Mouse (Mus musculus): Measurements from ENCODE around the gene Sdr39u1. TPM values are rescaled to one million over a fixed set of nuclear protein-coding genes. Genes with fewer than 3 reads are reported as not detected.

The Sdr39u1 gene
- total RNA-seq, 1 experiment: 8.2 TPM

DNA sequence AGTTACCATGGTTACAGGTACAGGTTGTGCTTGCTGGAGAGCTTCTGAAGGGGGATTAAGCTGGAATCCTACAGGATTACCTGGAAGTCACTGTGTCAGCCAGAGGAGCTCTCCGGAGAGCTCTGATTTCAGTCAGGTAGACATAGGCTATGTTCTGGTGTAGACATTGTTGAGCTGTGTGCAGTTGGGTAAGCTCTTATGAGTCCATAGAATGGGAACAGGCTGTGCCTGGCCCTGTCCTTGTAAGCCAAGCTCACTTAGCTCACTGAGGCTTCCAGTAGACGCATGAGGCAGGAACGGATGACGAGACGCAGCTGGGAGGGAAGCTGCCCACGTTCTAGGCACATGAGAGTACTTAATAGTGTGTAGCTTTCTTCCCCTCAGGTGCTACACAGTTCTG, 37.9 kb downstream of the Sdr39u1 start:
- Histone ChIP-seq H3K27ac (ENCODE audit: insufficient read depth, low read depth, low read length, poor library complexity, severe bottlenecking) (no peak overlapping the region), H3K4me3 (ENCODE audit: insufficient read depth in 1 of 2, low read depth in 1 of 2, low read length in 2 of 2, poor library complexity in 1 of 2, severe bottlenecking in 1 of 2) (no peak overlapping the region), H3K9me3 (ENCODE audit: control insufficient read depth, insufficient read depth, low read depth, low read length) (no peaks in the 10 kb centered on the region), H3K36me3 (ENCODE audit: control insufficient read depth, insufficient read depth, low read length, poor library complexity, severe bottlenecking) (peaks cover 17% of the 10 kb centered on the region), H3K9ac (ENCODE audit: insufficient read depth, low read depth, low read length, poor library complexity, severe bottlenecking) (no peak overlapping the region), H3K4me1 (ENCODE audit: control insufficient read depth in 2 of 2, insufficient read depth in 2 of 2, low read length in 2 of 2, poor library complexity in 1 of 2) (peaks cover 4 to 6% of the 10 kb centered on the region in 2 experiments; a peak in 2 of 4 replicates)
- TF ChIP-seq HCFC1 (IDR thresholded peaks at IDR 0.05; ENCODE audit: borderline replicate concordance, insufficient read depth, low read length) (no peak), MAFK (IDR thresholded peaks at IDR 0.05; ENCODE audit: insufficient read depth, low read depth, low read length) (no peak), ZC3H11A (IDR thresholded peaks at IDR 0.05; ENCODE audit: borderline replicate concordance, low read depth, low read length) (no peak), ZNF384 (IDR thresholded peaks at IDR 0.05; ENCODE audit: low read depth, low read length) (no peak), CHD2 (IDR thresholded peaks at IDR 0.05; ENCODE audit: low read depth, low read length) (no peak)
- in situ Hi-C loops (cut with MboI; ENCODE audit: low sequenced_read_pairs in 2 of 2, unreplicated experiment in 2 of 2): no loop called here
- DNase-seq (ENCODE audit: low read depth, low spot score): no peak

DNA sequence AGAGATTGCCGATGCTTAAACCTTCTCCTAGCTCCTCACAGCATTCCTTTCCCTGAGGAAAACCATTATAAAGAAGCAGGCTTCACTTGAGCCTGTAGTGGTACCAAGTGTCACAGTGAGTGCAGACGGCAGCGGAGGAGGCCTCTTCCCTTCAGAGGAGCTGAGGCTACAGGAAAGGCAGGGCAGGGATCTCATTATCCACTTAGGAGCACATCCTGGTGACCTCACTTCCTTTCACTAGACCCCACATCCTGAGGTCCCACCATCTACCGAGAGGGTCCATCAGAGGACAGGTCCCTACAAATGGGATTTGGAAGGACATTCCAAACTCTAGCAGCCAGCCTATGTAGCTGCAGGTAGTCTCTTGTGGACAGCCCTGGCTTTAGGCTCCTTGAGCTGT, 42.5 kb downstream of the Sdr39u1 start:
- Histone ChIP-seq H3K9me3 (ENCODE audit: control insufficient read depth, insufficient read depth, low read depth, low read length) (no peaks in the 10 kb centered on the region), H3K4me1 (ENCODE audit: control insufficient read depth in 2 of 2, insufficient read depth in 2 of 2, low read length in 2 of 2, poor library complexity in 1 of 2) (peaks cover 2 to 11% of the 10 kb centered on the region in 2 experiments; a peak in 3 of 4 replicates), H3K9ac (ENCODE audit: insufficient read depth, low read depth, low read length, poor library complexity, severe bottlenecking) (no peak overlapping the region), H3K27ac (ENCODE audit: insufficient read depth, low read depth, low read length, poor library complexity, severe bottlenecking) (no peak overlapping the region), H3K36me3 (ENCODE audit: control insufficient read depth, insufficient read depth, low read length, poor library complexity, severe bottlenecking) (no peaks in the 10 kb centered on the region), H3K4me3 (ENCODE audit: insufficient read depth in 1 of 2, low read depth in 1 of 2, low read length in 2 of 2, poor library complexity in 1 of 2, severe bottlenecking in 1 of 2) (no peak overlapping the region)
- no peak for DNase-seq (ENCODE audit: low read depth, low spot score)
- TF ChIP-seq MAFK (IDR thresholded peaks at IDR 0.05; ENCODE audit: insufficient read depth, low read depth, low read length): no peak
- TF ChIP-seq HCFC1 (IDR thresholded peaks at IDR 0.05; ENCODE audit: borderline replicate concordance, insufficient read depth, low read length): no peak
- no peak for TF ChIP-seq ZC3H11A (IDR thresholded peaks at IDR 0.05; ENCODE audit: borderline replicate concordance, low read depth, low read length)
- TF ChIP-seq CHD2 (IDR thresholded peaks at IDR 0.05; ENCODE audit: low read depth, low read length): no peak
- TF ChIP-seq ZNF384 (IDR thresholded peaks at IDR 0.05; ENCODE audit: low read depth, low read length): no peak
- in situ Hi-C loops (cut with MboI; ENCODE audit: low sequenced_read_pairs in 2 of 2, unreplicated experiment in 2 of 2): no loop called here

GRCm38 (mm10) chr14:55855101-55855561, 45.0 kb downstream of the Sdr39u1 start:
- Histone ChIP-seq H3K27ac (ENCODE audit: insufficient read depth, low read depth, low read length, poor library complexity, severe bottlenecking) (peak overlapping the region; percentile 3; the same call in 1 of the 2 replicates), H3K4me1 (ENCODE audit: control insufficient read depth in 2 of 2, insufficient read depth in 2 of 2, low read length in 2 of 2, poor library complexity in 1 of 2) (peaks cover 2 to 7% of the 10 kb centered on the region in 2 experiments; a peak in 2 of 4 replicates), H3K9ac (ENCODE audit: insufficient read depth, low read depth, low read length, poor library complexity, severe bottlenecking) (peak overlapping the region; percentile 50; the same call in 1 of the 2 replicates), H3K36me3 (ENCODE audit: control insufficient read depth, insufficient read depth, low read length, poor library complexity, severe bottlenecking) (no peaks in the 10 kb centered on the region), H3K4me3 (ENCODE audit: insufficient read depth in 1 of 2, low read depth in 1 of 2, low read length in 2 of 2, poor library complexity in 1 of 2, severe bottlenecking in 1 of 2) (peak overlapping the region; percentile 58 to 71), H3K9me3 (ENCODE audit: control insufficient read depth, insufficient read depth, low read depth, low read length) (no peaks in the 10 kb centered on the region; the same call in 1 of the 2 replicates)
- no peak for TF ChIP-seq HCFC1 (IDR thresholded peaks at IDR 0.05; ENCODE audit: borderline replicate concordance, insufficient read depth, low read length)
- TF ChIP-seq MAFK (IDR thresholded peaks at IDR 0.05; ENCODE audit: insufficient read depth, low read depth, low read length): peak; percentile 99
- in situ Hi-C loops (cut with MboI; ENCODE audit: low sequenced_read_pairs in 2 of 2, unreplicated experiment in 2 of 2): no loop called here
- no peak for DNase-seq (ENCODE audit: low read depth, low spot score)

GRCm38 (mm10) chr14:55854406-55855100, 45.5 kb downstream of the Sdr39u1 start:
- peak overlapping the region; percentile 58 to 71 for H3K4me3 ChIP-seq (ENCODE audit: insufficient read depth in 1 of 2, low read depth in 1 of 2, low read length in 2 of 2, poor library complexity in 1 of 2, severe bottlenecking in 1 of 2)
- in situ Hi-C loops (cut with MboI; ENCODE audit: low sequenced_read_pairs in 2 of 2, unreplicated experiment in 2 of 2): no loop called here
- DNase-seq (ENCODE audit: low read depth, low spot score): no peak
- peaks cover 2 to 7% of the 10 kb centered on the region in 2 experiments; a peak in 2 of 4 replicates for H3K4me1 ChIP-seq (ENCODE audit: control insufficient read depth in 2 of 2, insufficient read depth in 2 of 2, low read length in 2 of 2, poor library complexity in 1 of 2)
- no peaks in the 10 kb centered on the region; the same call in 1 of the 2 replicates for H3K9me3 ChIP-seq (ENCODE audit: control insufficient read depth, insufficient read depth, low read depth, low read length)
- TF ChIP-seq HCFC1 (IDR thresholded peaks at IDR 0.05; ENCODE audit: borderline replicate concordance, insufficient read depth, low read length) (no peak), CHD2 (IDR thresholded peaks at IDR 0.05; ENCODE audit: low read depth, low read length) (no peak), ZC3H11A (IDR thresholded peaks at IDR 0.05; ENCODE audit: borderline replicate concordance, low read depth, low read length) (no peak)
- H3K9ac ChIP-seq (ENCODE audit: insufficient read depth, low read depth, low read length, poor library complexity, severe bottlenecking): peak overlapping the region; percentile 50
- peak overlapping the region; percentile 3; the same call in 1 of the 2 replicates for H3K27ac ChIP-seq (ENCODE audit: insufficient read depth, low read depth, low read length, poor library complexity, severe bottlenecking)
- no peaks in the 10 kb centered on the region for H3K36me3 ChIP-seq (ENCODE audit: control insufficient read depth, insufficient read depth, low read length, poor library complexity, severe bottlenecking)
